Mouse (Mus musculus): ENCODE results near the gene Ptpn5. TPM values are rescaled to one million over a fixed set of nuclear protein-coding genes. Genes with fewer than 3 reads are reported as not detected.

Ptpn5 gene
- total and polyA plus RNA-seq, 2 experiments from 2014 or later: 98.3 to 138 TPM

- DNase-seq (ENCODE audit: low spot score) (no peak), ATAC-seq (no peak)
- TF ChIP-seq CTCF (IDR thresholded peaks at IDR 0.05; ENCODE audit: low read depth): peak; percentile 40
- no peak overlapping the region for H3K4me2 ChIP-seq (ENCODE audit: low read depth, low read length)
- no peaks in the 10 kb centered on the region for H3K36me3 ChIP-seq (ENCODE audit: insufficient read depth, low read length)
- no peaks in the 10 kb centered on the region for H3K27me3 ChIP-seq (ENCODE audit: insufficient read depth, low read length)
- no peak overlapping the region for H3K27ac ChIP-seq
- WGBS: 91% methylated on average over 4 of the region's 4 CpGs
- H3K4me1 ChIP-seq (ENCODE audit: insufficient read depth, low read length): no peaks in the 10 kb centered on the region
- no peak overlapping the region for H3K9ac ChIP-seq (replicated peaks; ENCODE audit: low read length)
- H3K4me3 ChIP-seq (ENCODE audit: low read length): no peak overlapping the region
- no peaks in the 10 kb centered on the region for H3K9me3 ChIP-seq (ENCODE audit: low read length)
Observed at GRCm38 (mm10) chr7:47155396-47155795, 21.9 kb upstream of the Ptpn5 start.

- 0 out of 2 replicates have a peak overlapping the region, but pooled peaks have one; percentile 33 for H3K4me2 ChIP-seq (ENCODE audit: low read depth, low read length)
- peak; percentile 91 for TF ChIP-seq CTCF (IDR thresholded peaks at IDR 0.05; ENCODE audit: low read depth)
Observed at GRCm38 (mm10) chr7:47150420-47151061, 17.1 kb upstream of the Ptpn5 start.

GRCm38 (mm10) chr7:47148298-47148697 is 14.8 kb upstream of the Ptpn5 start:
- no peak overlapping the region for H3K4me2 ChIP-seq (ENCODE audit: low read depth, low read length)
- H3K9me3 ChIP-seq (ENCODE audit: low read length): no peaks in the 10 kb centered on the region
- H3K36me3 ChIP-seq (ENCODE audit: insufficient read depth, low read length): no peaks in the 10 kb centered on the region
- no peak overlapping the region for H3K9ac ChIP-seq (replicated peaks; ENCODE audit: low read length)
- no peak overlapping the region for H3K4me3 ChIP-seq (ENCODE audit: low read length)
- TF ChIP-seq CTCF (IDR thresholded peaks at IDR 0.05; ENCODE audit: low read depth): no peak
- 79% methylated on average over 7 of the region's 7 CpGs for WGBS
- H3K4me1 ChIP-seq (ENCODE audit: insufficient read depth, low read length): no peaks in the 10 kb centered on the region
- DNase-seq (ENCODE audit: low spot score) (no peak), ATAC-seq (no peak)
- H3K27ac ChIP-seq: no peak overlapping the region
- no peaks in the 10 kb centered on the region for H3K27me3 ChIP-seq (ENCODE audit: insufficient read depth, low read length)

More at GRCm38 (mm10) chr7:47150420-47151061, 17.1 kb upstream of the Ptpn5 start:
- no peak overlapping the region for H3K4me3 ChIP-seq (ENCODE audit: low read length)
- no peaks in the 10 kb centered on the region for H3K9me3 ChIP-seq (ENCODE audit: low read length)
- no peaks in the 10 kb centered on the region for H3K27me3 ChIP-seq (ENCODE audit: insufficient read depth, low read length)
- H3K9ac ChIP-seq (replicated peaks; ENCODE audit: low read length): no peak overlapping the region
- ATAC-seq (peak; percentile 71), DNase-seq (ENCODE audit: low spot score) (peak; percentile 78)
- H3K4me1 ChIP-seq (ENCODE audit: insufficient read depth, low read length): no peaks in the 10 kb centered on the region
- no peak overlapping the region for H3K27ac ChIP-seq
- H3K36me3 ChIP-seq (ENCODE audit: insufficient read depth, low read length): no peaks in the 10 kb centered on the region
- 15% methylated on average over 11 of the region's 11 CpGs for whole genome bisulfite sequencing

GRCm38 (mm10) chr7:47146034-47146812 is 12.7 kb upstream of the Ptpn5 start:
- H3K9me3 ChIP-seq (ENCODE audit: low read length): no peaks in the 10 kb centered on the region
- peak; percentile 58 for TF ChIP-seq CTCF (IDR thresholded peaks at IDR 0.05; ENCODE audit: low read depth)
- H3K9ac ChIP-seq (replicated peaks; ENCODE audit: low read length): no peak overlapping the region
- H3K36me3 ChIP-seq (ENCODE audit: insufficient read depth, low read length): no peaks in the 10 kb centered on the region
- 61% methylated on average over 12 of the region's 12 CpGs for whole genome bisulfite sequencing
- DNase-seq (ENCODE audit: low spot score) (peak; percentile 56), ATAC-seq (no peak)
- no peak overlapping the region for H3K27ac ChIP-seq
- H3K4me1 ChIP-seq (ENCODE audit: insufficient read depth, low read length): no peaks in the 10 kb centered on the region
- no peak overlapping the region for H3K4me2 ChIP-seq (ENCODE audit: low read depth, low read length)
- no peaks in the 10 kb centered on the region for H3K27me3 ChIP-seq (ENCODE audit: insufficient read depth, low read length)
- no peak overlapping the region for H3K4me3 ChIP-seq (ENCODE audit: low read length)

- no peaks in the 10 kb centered on the region for H3K27me3 ChIP-seq (ENCODE audit: insufficient read depth, low read length)
- H3K9me3 ChIP-seq (ENCODE audit: low read length): no peaks in the 10 kb centered on the region
- no peak for TF ChIP-seq CTCF (IDR thresholded peaks at IDR 0.05; ENCODE audit: low read depth)
- H3K36me3 ChIP-seq (ENCODE audit: insufficient read depth, low read length): no peaks in the 10 kb centered on the region
- H3K27ac ChIP-seq: no peak overlapping the region
- 14% methylated on average over 6 of the region's 6 CpGs for WGBS
- no peak overlapping the region for H3K4me2 ChIP-seq (ENCODE audit: low read depth, low read length)
- no peak overlapping the region for H3K4me3 ChIP-seq (ENCODE audit: low read length)
- no peak for DNase-seq (ENCODE audit: low spot score)
- no peak overlapping the region for H3K9ac ChIP-seq (replicated peaks; ENCODE audit: low read length)
- no peak for ATAC-seq
- H3K4me1 ChIP-seq (ENCODE audit: insufficient read depth, low read length): no peaks in the 10 kb centered on the region
Observed at GRCm38 (mm10) chr7:47144299-47144698, 10.8 kb upstream of the Ptpn5 start.

GRCm38 (mm10) chr7:47139823-47140325 is 6.4 kb upstream of the Ptpn5 start:
- Histone ChIP-seq H3K27me3 (ENCODE audit: insufficient read depth, low read length) (no peaks in the 10 kb centered on the region), H3K36me3 (ENCODE audit: insufficient read depth, low read length) (no peaks in the 10 kb centered on the region), H3K4me3 (ENCODE audit: low read length) (no peak overlapping the region), H3K4me2 (ENCODE audit: low read depth, low read length) (no peak overlapping the region), H3K9me3 (ENCODE audit: low read length) (no peaks in the 10 kb centered on the region), H3K4me1 (ENCODE audit: insufficient read depth, low read length) (no peaks in the 10 kb centered on the region), H3K9ac (replicated peaks; ENCODE audit: low read length) (no peak overlapping the region), H3K27ac (no peak overlapping the region)
- no peak for DNase-seq (ENCODE audit: low spot score)
- WGBS: 82% methylated on average over 8 of the region's 8 CpGs
- TF ChIP-seq CTCF (IDR thresholded peaks at IDR 0.05; ENCODE audit: low read depth): no peak
- no peak for ATAC-seq

All from hindbrain, postnatal 0 days (tissue).